Mouse (Mus musculus) liver, embryonic 13.5 days (tissue): ENCODE data around the gene Slc17a6. TPM values are rescaled to one million over a fixed set of nuclear protein-coding genes. Genes with fewer than 3 reads are reported as not detected.

Experiments used
- ATAC-seq: fragments of 200-750 bp; cut with Nextera tagmentation; 2 replicates; pipeline ENCODE4 v1.8.0; 2017; ENCODE audit warnings: low read depth, mild to moderate bottlenecking, moderate number of reproducible peaks, moderate library complexity
- DNase-seq: peaks from one replicate; pipeline ENCODE4 v3.0.0; 2022
- H3K27ac ChIP-seq: fragments of 300-500 bp; sonication (generic); 2 replicates; pipeline ENCODE4 v1.5.1; 2015; ENCODE audit warnings: moderate library complexity, mild to moderate bottlenecking, inconsistent platforms
- H3K27me3 ChIP-seq: fragments of 300-500 bp; sonication (generic); 2 replicates; pipeline ENCODE4 v1.6.1; 2015; ENCODE audit warnings: mild to moderate bottlenecking, inconsistent platforms
- H3K36me3 ChIP-seq: fragments of 300-500 bp; sonication (generic); 2 replicates; pipeline ENCODE4 v1.6.1; 2015; ENCODE audit warnings: mild to moderate bottlenecking, inconsistent platforms
- H3K4me1 ChIP-seq: fragments of 300-500 bp; sonication (generic); replicated peaks from 2 replicates; pipeline ENCODE4 v1.6.1; 2015; ENCODE audit warnings: inconsistent platforms
- H3K4me2 ChIP-seq: fragments of 300-500 bp; sonication (generic); 2 replicates; pipeline ENCODE4 v1.6.1; 2015; ENCODE audit warnings: inconsistent platforms, mild to moderate bottlenecking, moderate library complexity
- H3K4me3 ChIP-seq: fragments of 300-500 bp; sonication (generic); replicated peaks from 2 replicates; pipeline ENCODE4 v1.5.1; 2015; ENCODE audit warnings: mild to moderate bottlenecking, inconsistent platforms
- H3K9ac ChIP-seq: fragments of 300-500 bp; sonication (generic); 2 replicates; pipeline ENCODE4 v1.6.1; 2015; ENCODE audit warnings: mild to moderate bottlenecking, inconsistent platforms
- H3K9me3 ChIP-seq: fragments of 300-500 bp; sonication (generic); replicated peaks from 2 replicates; pipeline ENCODE4 v1.6.1; 2016; ENCODE audit warnings: inconsistent platforms
- WGBS: fragments of 180-500 bp; shearing (Covaris S2); methylation state at CpG from one replicate; pipeline ENCODE4 v1.1.7; 2015; ENCODE audit not compliant: insufficient replicate concordance; 5-methylcytosine and 5-hydroxymethylcytosine counted together
- polyA plus RNA-seq: library from polyadenylated mRNA; unstranded; fragments of >200 nt; fragmentation: Nextera tagmentation; extraction: Ambion mirVana; gene quantifications from 2 replicates; pipeline ENCODE4 v1.2.1, GENCODE M21; 2015

Slc17a6 gene
- 0.09 and 0.16 TPM in 2 replicates for polyA plus RNA-seq

DNA sequence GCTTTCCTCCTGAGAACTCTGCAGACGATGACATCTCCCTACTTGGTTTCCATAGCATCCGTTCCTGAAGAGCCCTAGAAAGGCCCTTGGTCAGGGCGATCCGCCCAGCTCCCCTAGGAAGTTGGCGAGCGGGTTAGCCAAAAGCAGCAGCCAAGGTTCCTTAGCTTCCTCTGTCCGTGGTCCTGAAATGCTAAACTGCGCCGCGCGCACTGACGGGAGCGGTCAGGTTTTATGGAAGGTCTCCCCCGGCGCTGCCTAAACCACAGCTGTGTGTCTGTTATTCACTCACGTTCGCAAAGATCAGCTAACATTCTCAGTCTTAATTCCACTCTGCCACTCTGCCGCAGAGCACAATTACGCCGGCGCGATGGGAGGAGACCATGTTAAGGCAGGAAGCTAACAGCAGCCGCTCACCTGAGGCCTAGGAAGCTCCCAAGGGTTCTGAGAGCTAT, at the start of gene Slc17a6:
Slc17a6 (plus strand) TSS at position 313 of the 452 bp plus-strand sequence.
- Histone ChIP-seq H3K36me3 (no peaks in the 10 kb centered on the region), H3K27me3 (peaks cover 49% of the 10 kb centered on the region), H3K4me2 (no peak within 1 kb of the TSS), H3K9me3 (no peaks in the 10 kb centered on the region), H3K4me1 (no peaks in the 10 kb centered on the region), H3K9ac (no peak within 1 kb of the TSS), H3K27ac (no peak within 1 kb of the TSS), H3K4me3 (no peak within 1 kb of the TSS)
- ATAC-seq (no peak), DNase-seq (peak; percentile 11)
- 2% methylated on average over 23 of the region's 23 CpGs for WGBS

DNA sequence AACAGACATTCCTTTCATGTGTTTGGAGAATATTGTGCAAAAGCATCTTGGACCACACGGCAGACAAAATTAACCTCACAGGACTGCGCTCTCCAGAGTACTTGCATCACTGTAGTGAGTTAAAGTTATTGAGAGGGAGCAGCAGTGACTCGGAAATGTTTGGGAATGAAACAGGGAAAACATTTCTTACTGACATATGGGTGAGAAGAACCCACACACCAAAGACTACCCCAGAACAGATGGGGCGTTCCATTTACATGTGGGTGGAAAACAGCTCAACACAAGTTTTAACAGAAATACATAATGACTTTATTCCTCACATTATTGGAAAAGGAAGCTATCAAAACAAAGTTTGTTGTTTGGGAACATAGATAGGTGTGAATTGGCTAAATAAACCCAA, 21.8 kb upstream of the Slc17a6 start:
- H3K4me2 ChIP-seq = no peak overlapping the region
- ATAC-seq = no peak
- H3K9me3 ChIP-seq = no peaks in the 10 kb centered on the region
- H3K27me3 ChIP-seq = no peaks in the 10 kb centered on the region
- H3K4me1 ChIP-seq = no peaks in the 10 kb centered on the region
- H3K9ac ChIP-seq = no peak overlapping the region
- H3K36me3 ChIP-seq = no peaks in the 10 kb centered on the region
- H3K27ac ChIP-seq = no peak overlapping the region
- 67% methylated on average over 4 of the region's 4 CpGs for WGBS
- H3K4me3 ChIP-seq = no peak overlapping the region
- no peak for DNase-seq

DNA sequence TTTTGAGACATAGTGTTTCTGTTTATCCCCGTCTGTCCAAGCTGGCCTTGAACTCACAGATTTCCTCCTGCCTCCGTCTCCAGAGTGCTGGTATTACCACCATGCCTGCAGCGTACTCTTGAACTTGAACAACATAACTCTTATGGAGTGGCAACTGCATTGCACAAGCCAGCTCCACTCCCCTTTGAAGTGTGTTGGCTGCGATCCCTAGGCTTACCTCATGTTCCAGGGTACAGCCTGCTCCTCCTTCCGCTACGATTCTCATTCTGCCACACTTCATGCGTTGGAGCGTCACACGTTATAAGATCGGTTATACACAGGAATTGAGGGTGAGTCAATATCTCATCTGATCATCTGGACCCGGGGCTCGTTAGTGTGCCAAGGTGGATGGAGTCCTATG, 18.1 kb upstream of the Slc17a6 start:
- Histone ChIP-seq H3K27me3 (no peaks in the 10 kb centered on the region), H3K9ac (no peak overlapping the region), H3K36me3 (no peaks in the 10 kb centered on the region), H3K4me2 (no peak overlapping the region), H3K4me3 (no peak overlapping the region), H3K27ac (no peak overlapping the region), H3K4me1 (no peaks in the 10 kb centered on the region), H3K9me3 (no peaks in the 10 kb centered on the region)
- WGBS = 68% methylated on average over 12 of the region's 12 CpGs
- no peak for DNase-seq
- no peak for ATAC-seq

DNA sequence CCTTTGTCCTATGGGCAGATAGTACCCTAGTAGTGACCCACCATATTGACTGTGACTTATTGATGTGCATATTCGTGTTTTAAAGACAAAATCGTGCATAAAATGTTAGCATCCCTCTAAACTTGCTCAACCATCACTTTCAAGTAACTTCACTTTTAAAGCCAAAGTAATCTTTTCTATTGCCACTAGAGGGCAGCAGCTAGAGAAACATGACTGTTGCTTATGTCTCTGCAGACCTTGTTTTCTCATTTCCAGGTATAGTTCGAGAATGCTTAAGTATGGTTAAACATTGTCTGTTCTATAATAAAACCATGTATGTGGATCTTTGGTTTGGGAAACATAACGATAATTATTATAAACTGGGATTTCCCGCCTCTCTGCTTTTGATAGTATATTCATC, 7.4 kb upstream of the Slc17a6 start:
- Histone ChIP-seq H3K9ac (no peak overlapping the region), H3K4me1 (no peaks in the 10 kb centered on the region), H3K36me3 (no peaks in the 10 kb centered on the region), H3K4me2 (no peak overlapping the region), H3K9me3 (no peaks in the 10 kb centered on the region), H3K27me3 (no peaks in the 10 kb centered on the region), H3K27ac (no peak overlapping the region), H3K4me3 (no peak overlapping the region)
- no peak for DNase-seq
- WGBS = 29% methylated on average over 5 of the region's 5 CpGs
- ATAC-seq = no peak

DNA sequence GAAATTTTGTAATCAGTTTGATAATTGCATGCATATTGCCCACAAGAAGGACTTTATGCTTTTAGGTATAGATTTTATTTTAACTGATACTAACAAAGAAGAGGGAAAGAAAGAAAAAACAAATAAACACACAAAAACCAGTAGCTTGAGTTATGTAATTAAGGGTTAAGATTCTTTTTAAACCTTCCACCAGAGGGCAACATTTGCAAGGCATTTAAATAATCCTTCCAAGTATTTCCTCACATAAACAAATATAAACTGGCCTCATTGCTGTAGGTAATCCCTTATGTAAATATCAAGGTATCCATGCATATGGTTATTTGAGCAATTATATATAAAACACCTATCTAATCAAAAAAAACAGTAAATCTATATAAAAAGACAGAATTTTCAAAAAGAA, 3.9 kb upstream of the Slc17a6 start:
- H3K36me3 ChIP-seq = no peaks in the 10 kb centered on the region
- H3K27me3 ChIP-seq = peaks cover 15% of the 10 kb centered on the region
- no peak overlapping the region for H3K27ac ChIP-seq
- H3K4me1 ChIP-seq = no peaks in the 10 kb centered on the region
- ATAC-seq (no peak), DNase-seq (no peak)
- no peak overlapping the region for H3K4me3 ChIP-seq
- H3K9ac ChIP-seq = no peak overlapping the region
- H3K4me2 ChIP-seq = no peak overlapping the region
- no peaks in the 10 kb centered on the region for H3K9me3 ChIP-seq

DNA sequence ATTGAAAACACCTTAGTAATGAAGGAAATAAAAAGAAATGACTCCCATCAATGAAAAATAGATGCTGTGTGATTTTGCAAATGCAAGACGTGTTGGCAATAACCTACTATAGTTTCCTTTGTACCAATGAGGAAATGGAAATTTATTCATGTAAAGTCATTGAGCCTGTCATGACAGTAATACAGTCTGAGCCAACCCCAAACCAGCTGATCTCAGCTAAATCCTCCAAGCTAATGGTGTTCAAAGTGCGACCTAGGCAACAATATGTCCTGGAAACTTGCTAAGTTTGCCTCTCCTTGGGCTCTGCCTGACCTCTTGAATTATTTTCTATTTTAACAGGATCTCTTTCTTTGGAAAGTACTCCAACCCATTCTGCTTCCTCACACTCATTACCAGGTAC, 3.4 kb upstream of the Slc17a6 start:
- Histone ChIP-seq H3K4me2 (no peak overlapping the region), H3K4me3 (no peak overlapping the region), H3K36me3 (no peaks in the 10 kb centered on the region), H3K9ac (no peak overlapping the region), H3K9me3 (no peaks in the 10 kb centered on the region), H3K4me1 (no peaks in the 10 kb centered on the region), H3K27ac (no peak overlapping the region), H3K27me3 (peaks cover 16% of the 10 kb centered on the region)
- ATAC-seq (no peak), DNase-seq (no peak)
- WGBS = 21% methylated on average over 2 of the region's 2 CpGs

DNA sequence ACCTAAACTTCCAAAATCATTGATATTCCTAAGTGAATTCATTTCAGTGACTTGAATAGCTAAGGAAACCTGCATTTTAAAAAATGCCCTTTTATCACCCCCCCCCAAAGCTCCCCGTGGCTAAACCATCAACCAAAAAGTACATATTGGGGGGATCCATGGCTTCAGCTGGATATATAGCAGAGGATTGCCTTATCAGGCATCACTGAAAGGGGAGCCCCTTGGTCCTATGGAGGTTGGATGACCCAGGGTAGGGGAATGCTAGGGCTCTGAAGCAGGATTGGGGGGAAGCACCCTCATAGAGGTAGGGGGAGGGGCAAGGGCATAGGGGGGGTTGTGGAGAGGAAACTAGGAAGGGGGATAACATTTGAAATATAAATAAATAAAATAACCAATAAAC, 1.8 kb upstream of the Slc17a6 start:
- DNase-seq (no peak), ATAC-seq (no peak)
- Histone ChIP-seq H3K4me3 (no peak overlapping the region), H3K9me3 (no peaks in the 10 kb centered on the region), H3K27ac (no peak overlapping the region), H3K27me3 (peaks cover 32% of the 10 kb centered on the region), H3K36me3 (no peaks in the 10 kb centered on the region), H3K9ac (no peak overlapping the region), H3K4me2 (no peak overlapping the region), H3K4me1 (no peaks in the 10 kb centered on the region)
- WGBS = 19% methylated on average over 1 of the region's 1 CpGs

DNA sequence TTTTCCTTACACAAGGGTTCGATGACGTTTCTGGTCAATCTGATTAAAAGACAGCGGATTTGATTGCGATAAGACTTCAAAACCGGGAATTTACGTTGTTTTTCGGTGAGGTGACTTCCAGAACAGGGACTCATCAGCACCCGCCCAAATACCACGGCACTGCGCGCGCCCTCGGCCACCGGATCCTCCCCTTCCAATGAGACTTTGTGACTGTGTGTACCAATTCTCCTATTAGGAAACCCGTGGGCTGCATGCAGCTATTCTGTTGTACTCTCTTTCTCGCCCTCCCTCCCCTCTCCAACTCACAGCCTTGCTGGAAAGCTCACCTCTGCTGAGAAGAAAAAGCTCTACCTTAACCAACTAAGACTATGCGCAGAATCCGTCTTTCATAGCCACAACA, 390 bp downstream of the Slc17a6 start:
- WGBS = 3% methylated on average over 18 of the region's 18 CpGs
- DNase-seq (no peak), ATAC-seq (no peak)
- H3K9me3 ChIP-seq = no peaks in the 10 kb centered on the region
- no peak overlapping the region for H3K4me3 ChIP-seq
- H3K27me3 ChIP-seq = peaks cover 54% of the 10 kb centered on the region
- no peak overlapping the region for H3K4me2 ChIP-seq
- no peak overlapping the region for H3K27ac ChIP-seq
- H3K36me3 ChIP-seq = no peaks in the 10 kb centered on the region
- H3K4me1 ChIP-seq = no peaks in the 10 kb centered on the region
- H3K9ac ChIP-seq = no peak overlapping the region

DNA sequence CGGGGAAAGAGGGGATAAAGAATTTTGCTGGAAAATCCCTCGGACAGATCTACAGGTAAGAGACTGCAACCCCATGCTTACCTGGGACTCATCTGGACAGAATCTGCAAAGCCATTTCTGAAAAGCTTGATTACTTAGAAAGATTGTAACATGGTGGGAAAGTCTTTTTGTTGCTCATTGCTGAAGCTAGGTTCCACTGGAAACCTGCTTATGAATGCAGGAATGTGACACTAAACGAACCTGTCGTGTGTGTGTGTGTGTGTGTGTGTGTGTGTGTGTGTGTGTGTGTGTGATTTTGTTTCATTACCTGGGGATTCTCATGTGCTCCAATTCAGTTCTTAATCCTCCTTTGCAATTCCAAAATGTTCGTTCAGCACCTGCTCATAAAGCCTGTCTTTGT, 860 bp downstream of the Slc17a6 start:
- Histone ChIP-seq H3K27me3 (peaks cover 58% of the 10 kb centered on the region), H3K9me3 (no peaks in the 10 kb centered on the region), H3K36me3 (no peaks in the 10 kb centered on the region), H3K4me1 (no peaks in the 10 kb centered on the region), H3K9ac (no peak overlapping the region), H3K4me2 (no peak overlapping the region), H3K4me3 (no peak overlapping the region), H3K27ac (no peak overlapping the region)
- DNase-seq (no peak), ATAC-seq (no peak)
- WGBS = 4% methylated on average over 5 of the region's 5 CpGs

DNA sequence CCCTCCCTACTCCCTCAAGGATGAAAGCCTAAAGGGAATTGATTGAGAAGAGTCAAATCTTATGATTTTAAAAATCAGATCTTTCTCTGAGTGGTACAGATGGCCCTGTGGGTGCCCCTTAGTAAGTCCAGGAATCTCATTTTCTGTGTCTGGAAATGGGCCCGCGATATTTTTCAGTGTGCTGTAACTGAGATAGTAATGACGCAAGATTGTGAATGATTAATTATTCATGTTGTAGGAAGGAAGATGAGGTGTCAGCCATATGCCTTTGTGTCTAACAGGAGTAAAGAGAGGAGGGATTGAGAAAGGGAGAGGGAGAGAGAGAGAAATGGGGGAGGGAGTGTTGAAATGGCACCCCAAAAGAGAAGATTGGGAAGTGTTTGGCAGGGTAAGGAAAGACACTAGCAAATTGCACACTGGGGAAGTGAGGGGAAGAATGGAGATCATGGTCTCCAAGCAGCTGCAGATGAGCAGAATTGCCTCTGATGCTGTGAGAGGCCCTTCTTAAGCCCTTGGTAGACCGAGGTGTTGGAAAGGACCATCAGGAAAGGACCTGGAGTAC, 2.6 kb downstream of the Slc17a6 start:
- DNase-seq (no peak), ATAC-seq (no peak)
- Histone ChIP-seq H3K4me2 (no peak overlapping the region), H3K4me3 (no peak overlapping the region), H3K36me3 (no peaks in the 10 kb centered on the region), H3K9me3 (no peaks in the 10 kb centered on the region), H3K9ac (no peak overlapping the region), H3K27me3 (peaks cover 72% of the 10 kb centered on the region), H3K4me1 (no peaks in the 10 kb centered on the region), H3K27ac (no peak overlapping the region)
- WGBS = 4% methylated on average over 4 of the region's 4 CpGs

DNA sequence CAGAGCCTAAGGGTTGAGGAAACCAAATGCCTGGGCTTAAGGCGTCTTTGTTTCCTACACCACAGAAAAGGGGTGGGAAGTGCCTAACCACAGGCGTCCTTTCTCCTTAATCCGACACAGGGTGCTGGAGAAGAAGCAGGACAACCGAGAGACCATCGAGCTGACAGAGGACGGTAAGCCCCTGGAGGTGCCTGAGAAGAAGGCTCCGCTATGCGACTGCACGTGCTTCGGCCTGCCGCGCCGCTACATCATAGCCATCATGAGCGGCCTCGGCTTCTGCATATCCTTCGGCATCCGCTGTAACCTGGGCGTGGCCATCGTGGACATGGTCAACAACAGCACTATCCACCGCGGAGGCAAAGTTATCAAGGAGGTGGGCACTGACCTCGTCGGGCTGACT, 3.4 kb downstream of the Slc17a6 start:
- ATAC-seq (no peak), DNase-seq (no peak)
- H3K9ac ChIP-seq = no peak overlapping the region
- WGBS = 2% methylated on average over 23 of the region's 23 CpGs
- no peaks in the 10 kb centered on the region for H3K9me3 ChIP-seq
- no peak overlapping the region for H3K27ac ChIP-seq
- peaks cover 73% of the 10 kb centered on the region for H3K27me3 ChIP-seq
- H3K4me3 ChIP-seq = no peak overlapping the region
- no peaks in the 10 kb centered on the region for H3K36me3 ChIP-seq
- H3K4me2 ChIP-seq = no peak overlapping the region
- no peaks in the 10 kb centered on the region for H3K4me1 ChIP-seq

DNA sequence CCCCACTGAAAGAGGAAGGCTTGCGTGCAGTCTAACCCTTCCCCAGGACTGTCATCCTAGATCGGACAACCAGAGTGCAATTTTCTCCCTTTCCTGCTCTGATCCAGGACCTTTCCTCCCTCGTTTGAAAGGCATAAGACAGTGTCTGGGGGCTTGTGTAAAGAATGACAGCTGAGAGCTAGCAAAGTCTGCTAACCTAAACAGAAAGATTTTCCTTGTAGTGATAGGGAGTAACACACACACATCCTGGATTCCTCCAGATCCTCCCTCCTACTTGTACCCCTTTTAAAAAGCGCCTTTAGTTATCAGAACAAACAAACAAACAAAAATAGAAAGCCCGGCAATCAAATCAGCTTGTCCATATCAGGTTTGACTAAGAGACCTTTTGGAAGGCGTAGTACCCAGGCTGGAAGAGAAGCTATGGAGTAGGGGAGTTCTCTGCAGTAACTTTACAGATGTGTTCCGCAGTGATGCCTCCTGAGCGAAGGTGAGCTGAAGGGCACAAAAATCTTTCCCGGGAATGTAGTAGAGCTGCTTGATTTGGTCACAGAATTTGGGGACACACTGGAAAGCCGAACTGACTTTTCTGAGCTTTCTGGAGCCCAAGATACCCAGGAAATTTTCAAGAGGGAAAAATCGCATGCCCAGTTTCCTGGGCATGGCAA, 3.9 kb downstream of the Slc17a6 start:
- Histone ChIP-seq H3K27me3 (peaks cover 73% of the 10 kb centered on the region), H3K9me3 (no peaks in the 10 kb centered on the region), H3K36me3 (no peaks in the 10 kb centered on the region), H3K9ac (no peak overlapping the region), H3K27ac (no peak overlapping the region), H3K4me1 (no peaks in the 10 kb centered on the region), H3K4me3 (no peak overlapping the region), H3K4me2 (no peak overlapping the region)
- 7% methylated on average over 11 of the region's 11 CpGs for WGBS
- no peak for DNase-seq
- ATAC-seq = no peak
